Mouse (Mus musculus) lung, postnatal 0 days (tissue): Measurements from ENCODE around the gene Dgkz.
A peak's percentile ranks its signal among the peaks of the same experiment; 100 is the strongest.

Experiments
- CTCF ChIP-seq: IDR thresholded peaks from 2 replicates; pipeline ENCODE4 v1.5.1; 2016; ENCODE audit warnings: antibody characterized with exemption, mild to moderate bottlenecking
- EP300 ChIP-seq: IDR thresholded peaks from 2 replicates; pipeline ENCODE4 v1.6.1; 2016; ENCODE audit warnings: antibody characterized with exemption, mild to moderate bottlenecking, control low read depth

DNA sequence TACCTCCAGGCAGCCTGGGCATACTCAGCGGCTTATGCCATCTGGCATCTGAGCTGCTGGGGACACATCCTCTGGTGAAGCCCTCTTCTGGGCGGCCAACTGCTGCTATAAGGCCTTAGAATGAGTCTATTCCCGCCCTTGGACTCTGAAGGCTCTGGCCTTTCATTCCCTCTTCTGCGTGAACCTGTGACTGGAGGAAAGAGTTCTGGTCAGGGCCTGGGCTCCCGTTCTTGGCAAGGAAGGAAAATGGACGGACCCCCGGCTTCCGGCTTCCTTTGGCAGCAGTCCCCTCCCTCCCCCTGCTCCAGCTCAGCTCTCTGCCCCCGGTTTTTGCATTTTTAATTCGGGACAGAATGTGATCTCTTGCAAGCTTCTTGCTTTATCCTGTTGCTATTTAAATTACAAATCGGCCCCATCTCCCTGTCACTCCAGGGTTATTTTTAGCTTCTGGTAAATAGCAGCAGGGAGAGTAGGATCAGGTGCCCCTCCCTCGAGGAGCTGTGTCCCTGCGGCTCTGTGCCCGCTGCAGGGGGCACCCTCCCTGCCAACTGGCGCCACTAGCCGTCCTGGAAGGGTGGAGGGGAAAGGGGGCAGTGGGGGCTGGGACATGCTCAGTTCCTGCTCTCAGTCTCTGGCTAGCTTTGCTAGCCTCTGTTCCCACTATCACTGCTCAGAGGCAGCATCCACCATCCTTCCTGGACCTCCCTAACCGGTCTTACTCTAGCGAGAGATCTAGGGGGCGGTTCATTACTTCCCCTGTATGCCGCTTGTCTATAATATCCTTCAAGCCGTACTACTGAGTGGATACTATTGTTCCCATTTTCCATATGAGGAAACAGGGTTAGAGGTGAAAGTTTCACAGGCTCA, 4.2 kb downstream of the Dgkz start:
- TF ChIP-seq CTCF (peak; percentile 40), EP300 (no peak; the same call in 1 of the 2 replicates)
